Mouse (Mus musculus): Measurements from ENCODE around the gene Tnfrsf14.

DNA sequence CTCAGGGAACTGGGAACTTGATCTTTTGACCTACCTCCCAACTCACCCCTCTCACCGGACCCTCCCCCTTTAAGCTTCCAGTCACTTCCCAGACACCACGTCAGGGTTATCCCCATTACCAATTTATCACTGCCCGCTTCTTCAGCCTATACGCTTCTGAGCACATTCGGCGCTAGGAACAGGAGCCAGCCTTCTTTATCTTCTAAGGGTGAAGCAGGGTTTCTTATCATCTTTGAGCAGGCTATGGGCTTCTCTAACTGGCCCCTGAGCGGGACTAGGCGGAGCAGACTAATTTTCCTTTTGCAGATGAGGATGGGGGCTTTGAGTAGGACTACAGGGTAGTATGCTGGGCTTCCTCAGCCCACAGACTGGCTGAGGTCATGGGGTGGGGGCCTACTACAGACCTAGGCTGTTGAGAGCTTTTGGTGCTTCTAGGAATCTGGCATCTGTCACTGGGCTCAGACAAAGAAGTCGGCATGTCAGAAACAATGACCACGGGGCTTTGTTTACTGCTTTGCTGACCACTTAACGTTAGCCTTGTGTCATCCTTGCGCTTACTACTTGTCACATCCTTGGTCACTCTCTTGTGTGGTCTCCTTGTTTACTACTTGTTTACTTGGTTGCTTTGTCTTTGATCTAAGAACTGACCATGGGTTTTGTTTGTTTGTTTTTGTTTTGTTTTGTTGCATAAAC lies at the start of gene Tnfrsf14:
- TF ChIP-seq CTCF (IDR thresholded peaks at IDR 0.05; ENCODE audit: low read depth, low read length) (no peak), TAL1 (conservative IDR thresholded peaks at IDR 0.05; ENCODE audit: low read depth, low read length) (peak; percentile 78), GATA2 (IDR thresholded peaks at IDR 0.05; ENCODE audit: borderline replicate concordance, low read depth, low read length) (no peak), POLR2AphosphoS5 (IDR thresholded peaks at IDR 0.05; ENCODE audit: insufficient replicate concordance, low read depth, low read length) (no peak), GATA1 (IDR thresholded peaks at IDR 0.05; ENCODE audit: borderline replicate concordance, low read length) (no peak)
